Mouse (Mus musculus) lung, postnatal 0 days (tissue): ENCODE data around the gene Cnnm1. TPM values are rescaled to one million over a fixed set of nuclear protein-coding genes. Genes with fewer than 3 reads are reported as not detected.

Experiments used
- ATAC-seq: fragments of 200-750 bp; cut with Nextera tagmentation; 2 replicates; pipeline ENCODE4 v1.8.0; 2017; ENCODE audit warnings: moderate library complexity
- DNase-seq: peaks from one replicate; pipeline ENCODE4 v3.0.0-alpha.2; 2016; ENCODE audit warnings: low spot score
- H3K27ac ChIP-seq: fragments of 300-500 bp; sonication (generic); 2 replicates; pipeline ENCODE4 v1.5.1; 2014; ENCODE audit warnings: antibody characterized with exemption, mild to moderate bottlenecking, low read length, mixed read lengths
- H3K27me3 ChIP-seq: fragments of 300-500 bp; sonication (generic); replicated peaks from 2 replicates; pipeline ENCODE4 v1.6.1; 2014; ENCODE audit warnings: low read length, mixed read lengths; ENCODE audit not compliant: insufficient read depth
- H3K36me3 ChIP-seq: fragments of 300-500 bp; sonication (generic); 2 replicates; pipeline ENCODE4 v1.6.1; 2014; ENCODE audit warnings: low read length, mixed read lengths; ENCODE audit not compliant: insufficient read depth
- H3K4me1 ChIP-seq: fragments of 300-500 bp; sonication (generic); 2 replicates; pipeline ENCODE4 v1.6.1; 2014; ENCODE audit warnings: antibody characterized with exemption, low read depth, low read length, mixed read lengths; ENCODE audit not compliant: insufficient read depth
- H3K4me2 ChIP-seq: fragments of 300-500 bp; sonication (generic); replicated peaks from 2 replicates; pipeline ENCODE4 v1.6.1; 2014; ENCODE audit warnings: low read depth, mild to moderate bottlenecking, low read length, moderate library complexity, mixed read lengths
- H3K4me3 ChIP-seq: fragments of 300-500 bp; sonication (generic); 2 replicates; pipeline ENCODE4 v1.5.1; 2014; ENCODE audit warnings: low read depth, low read length
- H3K9ac ChIP-seq: fragments of 300-500 bp; sonication (generic); replicated peaks from 2 replicates; pipeline ENCODE4 v1.6.1; 2014; ENCODE audit warnings: low read depth, mild to moderate bottlenecking
- H3K9me3 ChIP-seq: fragments of 300-500 bp; sonication (generic); 2 replicates; pipeline ENCODE4 v1.6.1; 2016; ENCODE audit warnings: low read length, mixed read lengths
- CTCF ChIP-seq: IDR thresholded peaks from 2 replicates; pipeline ENCODE4 v1.5.1; 2016; ENCODE audit warnings: antibody characterized with exemption, mild to moderate bottlenecking
- EP300 ChIP-seq: IDR thresholded peaks from 2 replicates; pipeline ENCODE4 v1.6.1; 2016; ENCODE audit warnings: antibody characterized with exemption, mild to moderate bottlenecking, control low read depth
- WGBS: fragments of 180-500 bp; shearing (Covaris S2); extraction: QIAGEN DNeasy Blood & Tissue Kit; methylation state at CpG from one replicate; pipeline ENCODE4 v1.1.7; 2014; 5-methylcytosine and 5-hydroxymethylcytosine counted together
- polyA plus RNA-seq: library from polyadenylated mRNA; unstranded; fragments of >200 nt; fragmentation: Nextera tagmentation; extraction: Ambion mirVana; gene quantifications from 2 replicates; pipeline ENCODE4 v1.2.1, GENCODE M21; 2015

Gene Cnnm1
- polyA plus RNA-seq = 0.25 and 0.30 TPM in 2 replicates

DNA sequence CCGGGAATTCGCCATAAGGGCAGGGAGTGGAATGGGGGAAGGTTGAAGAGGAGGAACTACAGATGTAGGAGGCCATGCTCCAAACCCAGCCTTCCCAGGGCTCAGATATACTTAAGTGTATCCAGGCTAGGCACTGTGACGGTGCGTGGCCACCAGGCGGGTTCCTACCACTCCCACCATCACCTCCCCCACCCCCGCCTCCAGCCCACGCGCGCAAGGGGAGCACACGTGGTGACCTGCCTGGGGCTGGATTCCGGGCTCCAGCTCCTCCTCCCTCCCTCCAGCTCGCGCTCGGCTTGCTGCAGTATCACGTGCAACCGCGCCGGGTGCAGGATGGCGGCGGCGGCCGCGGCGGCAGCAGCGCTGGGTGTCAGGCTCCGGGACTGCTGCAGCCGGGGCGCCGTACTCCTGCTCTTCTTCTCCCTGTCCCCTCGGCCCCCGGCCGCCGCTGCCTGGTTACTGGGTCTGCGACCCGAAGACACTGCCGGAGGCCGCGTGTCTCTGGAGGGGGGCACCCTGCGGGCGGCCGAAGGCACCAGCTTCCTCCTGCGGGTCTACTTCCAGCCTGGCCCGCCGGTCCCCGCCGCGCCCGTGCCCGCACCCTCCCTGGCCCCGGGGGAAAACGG is at the start of gene Cnnm1:
Gene Cnnm1 (plus strand): TSS at position 325 of the 626 bp plus-strand sequence.
- Histone ChIP-seq H3K9me3 (no peaks in the 10 kb centered on the region), H3K4me2 (peak within 1 kb of the TSS; percentile 63), H3K27ac (no peak within 1 kb of the TSS), H3K4me1 (no peaks in the 10 kb centered on the region), H3K9ac (no peak within 1 kb of the TSS), H3K4me3 (peak within 1 kb of the TSS; percentile 25), H3K36me3 (no peaks in the 10 kb centered on the region), H3K27me3 (peaks cover 38% of the 10 kb centered on the region)
- peak; percentile 10 for DNase-seq
- WGBS = 1% methylated on average over 15 of the region's 51 CpGs
- ATAC-seq = peak; percentile 43; the same call in 1 of the 2 replicates
- TF ChIP-seq CTCF = no peak
- no peak for TF ChIP-seq EP300

- Histone ChIP-seq H3K4me1 (no peaks in the 10 kb centered on the region), H3K9ac (no peak overlapping the region), H3K4me3 (no peak overlapping the region), H3K9me3 (no peaks in the 10 kb centered on the region), H3K27me3 (no peaks in the 10 kb centered on the region), H3K27ac (no peak overlapping the region), H3K4me2 (no peak overlapping the region), H3K36me3 (no peaks in the 10 kb centered on the region)
- 2% methylated on average over 4 of the region's 4 CpGs for WGBS
- TF ChIP-seq EP300 (no peak), CTCF (peak; percentile 81)
- ATAC-seq (no peak), DNase-seq (peak; percentile 75)
Observed at GRCm38 (mm10) chr19:43396327-43396726, 43.9 kb upstream of the Cnnm1 start.

- H3K9ac ChIP-seq = no peak overlapping the region
- no peak overlapping the region for H3K4me2 ChIP-seq
- H3K36me3 ChIP-seq = no peaks in the 10 kb centered on the region
- H3K4me3 ChIP-seq = no peak overlapping the region
- no peak for TF ChIP-seq EP300
- no peak for TF ChIP-seq CTCF
- H3K4me1 ChIP-seq = no peaks in the 10 kb centered on the region
- H3K27me3 ChIP-seq = no peaks in the 10 kb centered on the region
- no peak for DNase-seq
- no peak overlapping the region for H3K27ac ChIP-seq
- no peak for ATAC-seq
- 17% methylated on average over 1 of the region's 1 CpGs for WGBS
- H3K9me3 ChIP-seq = no peaks in the 10 kb centered on the region
Observed at GRCm38 (mm10) chr19:43407181-43407580, 33.1 kb upstream of the Cnnm1 start.

- Histone ChIP-seq H3K36me3 (no peaks in the 10 kb centered on the region), H3K27ac (no peak overlapping the region), H3K4me1 (no peaks in the 10 kb centered on the region), H3K9me3 (no peaks in the 10 kb centered on the region), H3K27me3 (no peaks in the 10 kb centered on the region), H3K4me2 (no peak overlapping the region), H3K4me3 (no peak overlapping the region), H3K9ac (no peak overlapping the region)
- ATAC-seq (peak; percentile 59), DNase-seq (peak; percentile 26)
- no peak for TF ChIP-seq EP300
- no peak for TF ChIP-seq CTCF
- WGBS = 32% methylated on average over 2 of the region's 2 CpGs
Observed at GRCm38 (mm10) chr19:43415565-43415964, 24.7 kb upstream of the Cnnm1 start.

DNA sequence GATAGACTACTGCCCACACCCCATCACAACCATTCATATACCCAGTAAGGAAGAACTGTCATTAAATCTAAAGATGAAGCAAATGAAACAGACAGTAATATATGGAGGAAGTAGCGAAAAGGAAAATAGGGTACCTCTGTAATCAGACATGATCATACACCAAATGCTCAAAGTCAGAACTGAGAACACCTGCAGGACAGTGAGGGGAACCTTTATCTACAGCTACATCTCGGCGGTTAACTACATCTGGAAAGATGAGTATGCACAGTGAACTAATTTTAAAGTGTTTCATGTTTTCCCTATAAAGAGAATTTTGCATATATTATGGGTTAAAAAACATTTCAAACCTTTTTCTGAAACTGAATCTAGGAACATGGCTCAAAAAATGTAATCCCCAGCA is 19.7 kb upstream of the Cnnm1 start:
- WGBS = 76% methylated on average over 3 of the region's 3 CpGs
- Histone ChIP-seq H3K9ac (no peak overlapping the region), H3K4me1 (no peaks in the 10 kb centered on the region), H3K4me3 (no peak overlapping the region), H3K27ac (no peak overlapping the region), H3K27me3 (no peaks in the 10 kb centered on the region), H3K9me3 (no peaks in the 10 kb centered on the region), H3K36me3 (no peaks in the 10 kb centered on the region), H3K4me2 (no peak overlapping the region)
- ATAC-seq (no peak), DNase-seq (no peak)
- TF ChIP-seq CTCF (no peak), EP300 (no peak)

- Histone ChIP-seq H3K36me3 (no peaks in the 10 kb centered on the region), H3K9me3 (no peaks in the 10 kb centered on the region), H3K4me2 (no peak overlapping the region), H3K27ac (no peak overlapping the region), H3K4me1 (no peaks in the 10 kb centered on the region), H3K4me3 (no peak overlapping the region), H3K9ac (no peak overlapping the region), H3K27me3 (no peaks in the 10 kb centered on the region)
- TF ChIP-seq CTCF (no peak), EP300 (no peak)
- ATAC-seq (no peak), DNase-seq (no peak)
- 72% methylated on average over 2 of the region's 2 CpGs for WGBS
Observed at GRCm38 (mm10) chr19:43424082-43424481, 16.2 kb upstream of the Cnnm1 start.
